Mouse (Mus musculus) erythroblast, embryonic 14.5 days (primary cell): ENCODE data around the gene Fars2. TPM values are rescaled to one million over a fixed set of nuclear protein-coding genes. Genes with fewer than 3 reads are reported as not detected.

ENCODE experiments used
- H3K27me3 ChIP-seq: 2 replicates; pipeline ENCODE4 v1.6.1; 2012; ENCODE audit warnings: inconsistent platforms; ENCODE audit not compliant: control insufficient read depth
- H3K36me3 ChIP-seq: 2 replicates; pipeline ENCODE4 v1.6.1; 2012; ENCODE audit warnings: mild to moderate bottlenecking, inconsistent platforms; ENCODE audit not compliant: control insufficient read depth
- H3K4me1 ChIP-seq: 2 replicates; pipeline ENCODE4 v1.6.1; 2012; ENCODE audit warnings: inconsistent platforms; ENCODE audit not compliant: control insufficient read depth
- H3K4me3 ChIP-seq: replicated peaks from 2 replicates; pipeline ENCODE3; 2012; ENCODE audit warnings: moderate library complexity, mild to moderate bottlenecking, inconsistent platforms
- H3K9me3 ChIP-seq: 2 replicates; pipeline ENCODE4 v1.6.1; 2012; ENCODE audit warnings: low read length, inconsistent platforms, mixed read lengths; ENCODE audit not compliant: control insufficient read depth
- GATA1 ChIP-seq: IDR thresholded peaks from 2 replicates; pipeline ENCODE4 v1.6.1; 2012; ENCODE audit warnings: low read length, inconsistent platforms, mixed read lengths
- TAL1 ChIP-seq: IDR thresholded peaks from 3 replicates; pipeline ENCODE4 v1.6.1; 2012; ENCODE audit warnings: low read length, inconsistent platforms, mixed read lengths
- polyA plus RNA-seq: library from polyadenylated mRNA; stranded (reverse); fragments of >175 nt; gene quantifications from 2 replicates; pipeline ENCODE4 v1.2.3, GENCODE M21; 2012

Gene Fars2
- polyA plus RNA-seq, 1 experiment, result 7.4 TPM

DNA sequence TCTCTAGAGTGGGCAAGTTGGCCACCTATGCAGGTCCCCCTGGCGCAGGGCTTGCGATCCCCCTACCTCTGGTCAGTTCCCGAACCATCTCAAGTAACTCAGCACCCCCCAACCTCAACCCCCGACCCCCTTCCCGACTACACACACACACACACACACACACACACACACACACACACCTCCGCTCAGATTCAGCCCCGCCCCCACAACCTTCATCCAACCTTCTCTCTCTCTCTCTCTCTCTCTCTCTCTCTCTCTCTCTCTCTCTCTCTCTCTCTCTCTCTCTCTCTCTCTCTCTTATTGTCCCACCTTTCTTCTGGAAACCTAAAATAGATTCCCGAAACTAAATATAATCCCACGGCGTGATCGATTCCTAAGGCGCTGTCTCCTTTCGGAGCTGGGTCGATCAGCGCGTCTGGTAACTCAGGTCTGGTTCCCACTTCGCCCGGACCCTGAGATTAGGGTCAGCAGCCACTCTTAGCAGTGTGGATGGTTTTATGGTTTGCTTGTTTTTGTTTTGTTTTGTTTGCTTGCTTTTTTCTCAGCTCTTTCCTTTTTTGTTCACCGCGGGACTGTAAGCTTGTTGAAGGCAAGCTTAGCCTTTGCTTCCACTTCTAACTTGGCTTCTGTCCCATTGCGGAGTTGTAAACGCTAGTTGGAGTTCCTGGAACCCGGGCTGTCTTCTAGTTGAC is 610.7 kb downstream of the Fars2 start:
- no peak overlapping the region for H3K4me3 ChIP-seq
- H3K36me3 ChIP-seq, result no peaks in the 10 kb centered on the region
- TF ChIP-seq GATA1 (no peak), TAL1 (no peak)

DNA sequence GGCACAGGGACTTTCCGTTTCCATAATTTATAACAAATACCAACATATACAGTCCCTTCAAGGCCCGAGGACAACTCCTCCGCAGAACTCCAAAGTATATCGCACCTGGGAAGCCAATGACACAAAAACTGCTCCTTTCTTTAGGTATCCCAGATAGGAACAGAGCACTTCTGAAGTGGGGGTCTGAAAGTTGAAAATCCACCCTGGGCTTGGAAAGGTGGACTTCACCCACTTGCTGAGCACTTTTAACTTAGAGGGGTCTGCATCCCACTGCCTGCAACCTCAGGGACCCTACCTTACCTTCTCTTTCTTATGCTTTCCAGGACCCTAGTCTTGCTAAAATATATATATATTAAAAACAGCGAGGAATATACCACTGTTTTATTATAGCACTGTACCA is 611.3 kb downstream of the Fars2 start:
- Histone ChIP-seq H3K27me3 (peaks cover 100% of the 10 kb centered on the region), H3K36me3 (no peaks in the 10 kb centered on the region), H3K4me1 (no peaks in the 10 kb centered on the region), H3K4me3 (no peak overlapping the region), H3K9me3 (no peaks in the 10 kb centered on the region)
- TF ChIP-seq TAL1, result no peak
- TF ChIP-seq GATA1, result no peak

More for the DNA sequence above, 610.7 kb downstream of the Fars2 start:
- Histone ChIP-seq H3K4me1 (no peaks in the 10 kb centered on the region), H3K9me3 (no peaks in the 10 kb centered on the region), H3K27me3 (peaks cover 100% of the 10 kb centered on the region)

DNA sequence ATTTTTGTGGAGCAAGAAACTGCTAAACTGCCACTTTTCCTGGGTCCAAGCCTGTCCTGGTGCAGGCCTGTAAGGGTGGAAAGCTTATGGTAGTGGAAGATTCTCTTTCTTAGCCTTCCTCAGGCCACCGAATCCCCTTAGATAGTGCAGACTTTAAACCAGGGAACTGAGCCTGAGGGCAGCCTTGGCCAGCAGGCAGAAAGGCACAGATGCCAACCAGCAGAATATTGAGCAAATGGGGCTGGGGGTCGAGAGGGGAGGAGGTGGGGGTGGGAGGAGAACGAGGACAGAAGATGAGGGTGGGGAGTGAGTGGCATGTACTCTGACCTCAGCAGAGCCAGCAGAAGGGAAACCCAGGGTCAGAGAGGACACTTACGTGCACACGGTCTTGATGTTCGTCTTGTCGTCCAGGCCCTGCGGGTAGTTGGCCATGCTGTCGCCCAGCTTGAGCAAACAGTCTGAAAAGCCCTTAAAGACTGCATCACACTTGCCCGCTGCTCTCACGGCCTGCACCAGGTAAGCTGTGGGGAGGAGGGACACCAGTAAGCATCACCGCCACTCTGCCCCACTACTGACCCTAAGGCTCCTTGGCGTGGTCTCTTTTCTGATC is 612.6 kb downstream of the Fars2 start:
- no peaks in the 10 kb centered on the region for H3K36me3 ChIP-seq
- no peaks in the 10 kb centered on the region for H3K9me3 ChIP-seq
- TF ChIP-seq TAL1 (no peak), GATA1 (no peak)
- H3K4me3 ChIP-seq, result no peak overlapping the region
- no peaks in the 10 kb centered on the region for H3K4me1 ChIP-seq
- H3K27me3 ChIP-seq, result peaks cover 100% of the 10 kb centered on the region

DNA sequence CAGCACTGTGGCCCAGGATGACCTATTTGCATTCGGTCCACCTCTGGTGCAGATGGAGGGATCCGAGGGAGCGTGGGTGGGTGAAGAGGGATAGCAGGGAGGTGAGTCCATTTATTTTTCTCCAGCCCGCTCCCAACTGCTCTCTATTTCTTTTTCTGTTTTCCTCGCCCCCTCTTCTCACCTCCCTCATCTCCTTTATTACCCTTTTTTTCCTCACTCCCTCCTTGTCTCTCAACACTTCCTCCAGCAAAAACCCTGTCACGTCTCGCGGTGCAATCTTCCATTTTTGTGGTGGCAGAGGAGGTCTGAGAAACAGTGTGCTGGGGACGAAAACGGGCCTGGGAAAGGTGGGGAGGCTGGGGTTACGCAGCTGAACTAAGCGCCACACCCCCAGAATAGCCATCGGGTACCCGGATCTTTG is 613.1 kb downstream of the Fars2 start:
- H3K9me3 ChIP-seq, result no peaks in the 10 kb centered on the region
- no peaks in the 10 kb centered on the region for H3K4me1 ChIP-seq
- H3K36me3 ChIP-seq, result no peaks in the 10 kb centered on the region
- peaks cover 100% of the 10 kb centered on the region for H3K27me3 ChIP-seq
- no peak for TF ChIP-seq GATA1
- no peak for TF ChIP-seq TAL1
- H3K4me3 ChIP-seq, result no peak overlapping the region

DNA sequence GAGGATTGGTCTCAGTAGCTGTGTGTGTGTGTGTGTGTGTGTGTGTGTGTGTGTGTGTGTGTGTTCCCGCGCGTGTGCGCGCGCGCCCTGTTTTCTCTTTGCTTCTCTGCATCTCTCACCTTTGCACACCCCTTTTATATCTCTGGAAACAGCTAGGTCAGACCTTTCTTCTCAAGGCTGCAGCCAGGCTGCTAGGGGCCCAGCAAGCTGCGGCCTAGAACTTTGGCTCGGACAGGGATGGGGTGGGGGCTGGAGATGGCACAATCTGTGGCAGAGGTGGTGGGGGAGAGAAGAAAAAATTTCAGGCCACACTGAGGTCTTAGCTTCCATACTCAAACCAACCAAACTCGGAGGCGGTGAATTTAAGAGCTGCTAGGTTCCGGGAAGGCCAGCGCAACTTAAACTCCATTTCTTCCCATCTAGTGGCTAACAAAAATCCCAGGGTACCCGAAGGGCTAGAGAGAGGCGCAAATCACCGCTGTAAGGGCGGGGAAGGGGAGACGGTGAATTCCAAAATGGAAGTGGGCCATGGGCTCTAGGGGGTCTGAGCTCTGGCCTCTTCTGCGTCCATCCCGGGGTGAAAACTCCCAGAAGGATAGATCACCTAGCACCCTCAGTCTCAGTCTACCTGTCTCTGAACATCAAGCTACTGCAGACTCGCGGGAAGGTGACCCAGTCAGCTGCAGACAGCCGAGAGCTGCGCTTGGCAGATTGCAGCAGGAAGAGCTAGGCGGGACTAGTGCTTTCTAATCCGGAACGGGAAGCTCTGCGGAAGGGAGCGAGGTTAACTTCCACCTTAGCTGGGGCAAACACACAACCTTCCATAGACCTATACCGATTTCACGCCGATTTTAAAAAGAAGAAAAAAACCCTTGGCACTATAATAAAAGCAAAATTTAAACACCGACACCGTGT is 614.1 kb downstream of the Fars2 start:
- H3K9me3 ChIP-seq, result no peaks in the 10 kb centered on the region
- peaks cover 100% of the 10 kb centered on the region for H3K27me3 ChIP-seq
- TF ChIP-seq GATA1 (no peak), TAL1 (no peak)
- peak overlapping the region; percentile 13 for H3K4me3 ChIP-seq
- no peaks in the 10 kb centered on the region for H3K36me3 ChIP-seq
- H3K4me1 ChIP-seq, result no peaks in the 10 kb centered on the region

DNA sequence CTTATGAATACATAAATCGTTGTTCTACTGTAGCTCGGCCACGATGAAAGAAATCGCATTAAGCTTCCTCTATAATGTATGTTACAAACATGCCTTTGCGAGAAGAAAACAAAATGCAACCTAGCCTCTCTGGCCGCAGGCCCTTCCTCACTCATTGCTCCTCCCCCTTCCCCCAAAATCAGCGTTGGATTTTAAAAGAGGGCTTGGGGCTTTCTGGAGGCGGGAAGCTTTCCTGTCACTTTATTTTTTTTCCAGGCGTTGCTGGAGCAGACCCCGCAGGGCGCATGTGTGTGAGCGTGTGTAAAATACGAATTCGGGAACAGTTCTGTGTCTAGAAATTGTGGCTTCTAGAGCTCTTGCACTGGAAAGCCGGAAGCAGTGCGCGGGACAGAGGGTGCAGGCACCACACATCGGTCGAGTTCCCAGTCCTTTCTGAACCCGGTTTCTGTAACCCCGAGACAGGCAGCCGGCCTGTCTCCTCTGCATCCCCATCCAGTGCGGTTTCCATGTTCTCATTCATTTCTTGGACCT is 614.8 kb downstream of the Fars2 start:
- Histone ChIP-seq H3K36me3 (no peaks in the 10 kb centered on the region), H3K4me3 (peak overlapping the region; percentile 33), H3K9me3 (no peaks in the 10 kb centered on the region), H3K27me3 (peaks cover 100% of the 10 kb centered on the region), H3K4me1 (no peaks in the 10 kb centered on the region)
- no peak for TF ChIP-seq TAL1
- no peak for TF ChIP-seq GATA1

DNA sequence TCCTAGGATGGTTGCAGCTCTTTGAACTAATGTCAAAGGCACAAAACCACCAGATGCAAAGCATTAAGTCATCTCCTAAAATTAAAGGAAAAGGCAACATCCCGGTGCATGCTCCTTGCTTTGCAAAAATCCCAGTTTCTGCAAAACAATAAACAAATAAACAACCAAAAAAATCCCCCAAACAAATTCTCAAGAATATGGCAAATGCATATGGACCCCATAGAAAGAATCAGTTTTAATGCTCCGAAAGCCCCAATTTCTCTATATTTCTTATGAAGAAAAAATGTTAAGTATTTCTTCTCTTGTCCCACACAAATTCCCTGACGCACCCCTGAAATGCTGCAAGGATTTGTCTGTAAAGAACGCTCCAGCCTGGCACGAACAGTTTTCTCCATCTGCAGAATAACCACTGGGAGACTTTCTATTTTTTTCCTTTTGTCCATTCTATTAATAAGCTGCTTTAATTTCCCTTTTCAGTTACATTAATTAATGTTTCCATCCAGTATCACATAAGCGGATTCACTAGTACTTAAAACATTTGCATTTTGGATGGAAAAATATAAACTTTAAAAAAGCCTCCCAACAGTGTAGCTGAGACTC is 615.8 kb downstream of the Fars2 start:
- H3K9me3 ChIP-seq, result no peaks in the 10 kb centered on the region
- TF ChIP-seq TAL1 (no peak), GATA1 (no peak)
- H3K4me1 ChIP-seq, result no peaks in the 10 kb centered on the region
- H3K27me3 ChIP-seq, result peaks cover 93% of the 10 kb centered on the region
- no peaks in the 10 kb centered on the region for H3K36me3 ChIP-seq
- no peak overlapping the region for H3K4me3 ChIP-seq

DNA sequence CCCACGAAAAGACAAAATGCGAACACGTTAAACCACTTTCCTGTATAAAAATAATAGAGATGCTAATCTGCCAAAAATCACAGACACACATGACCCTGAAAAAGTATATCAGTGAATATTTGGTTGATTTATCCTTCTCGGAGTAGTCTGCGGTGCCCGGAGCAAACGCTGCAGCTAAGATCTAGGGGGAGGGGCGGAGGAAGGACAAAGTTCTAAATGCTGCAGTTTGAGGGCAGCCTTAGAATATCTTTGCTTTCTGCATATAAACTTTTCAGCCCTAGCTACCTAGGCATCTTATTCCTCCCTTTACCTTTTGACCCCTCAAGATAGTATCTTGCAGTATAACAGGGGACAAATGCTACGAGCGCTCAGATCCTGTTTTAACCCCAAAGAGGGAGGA is 616.4 kb downstream of the Fars2 start:
- H3K9me3 ChIP-seq, result no peaks in the 10 kb centered on the region
- H3K4me1 ChIP-seq, result no peaks in the 10 kb centered on the region
- peaks cover 87% of the 10 kb centered on the region for H3K27me3 ChIP-seq
- H3K36me3 ChIP-seq, result no peaks in the 10 kb centered on the region
- H3K4me3 ChIP-seq, result peak overlapping the region; percentile 36
- TF ChIP-seq GATA1 (no peak), TAL1 (no peak)
